Mouse (Mus musculus) heart, embryonic 15.5 days (tissue): Measurements from ENCODE around the gene Xxylt1. TPM values are rescaled to one million over a fixed set of nuclear protein-coding genes. Genes with fewer than 3 reads are reported as not detected.

ENCODE experiments used
- ATAC-seq: fragments of 200-750 bp; cut with Nextera tagmentation; replicated peaks from 2 replicates; pipeline ENCODE4 v1.8.0; 2017; ENCODE audit warnings: low read depth, moderate TSS enrichment; ENCODE audit not compliant: insufficient number of reproducible peaks, insufficient read depth, low FRiP score
- H3K27ac ChIP-seq: fragments of 300-500 bp; sonication (generic); 2 replicates; pipeline ENCODE4 v1.5.1; 2015; ENCODE audit warnings: mild to moderate bottlenecking, inconsistent platforms
- H3K27me3 ChIP-seq: fragments of 300-500 bp; sonication (generic); 2 replicates; pipeline ENCODE4 v1.6.1; 2015; ENCODE audit warnings: inconsistent platforms
- H3K36me3 ChIP-seq: fragments of 300-500 bp; sonication (generic); 2 replicates; pipeline ENCODE4 v1.6.1; 2015; ENCODE audit warnings: mild to moderate bottlenecking, inconsistent platforms
- H3K4me1 ChIP-seq: fragments of 300-500 bp; sonication (generic); replicated peaks from 2 replicates; pipeline ENCODE4 v1.6.1; 2015; ENCODE audit warnings: inconsistent platforms
- H3K4me2 ChIP-seq: fragments of 300-500 bp; sonication (generic); 2 replicates; pipeline ENCODE4 v1.6.1; 2015; ENCODE audit warnings: inconsistent platforms, mild to moderate bottlenecking, moderate library complexity
- H3K4me3 ChIP-seq: fragments of 300-500 bp; sonication (generic); 2 replicates; pipeline ENCODE4 v1.5.1; 2015; ENCODE audit warnings: mild to moderate bottlenecking, inconsistent platforms
- H3K9ac ChIP-seq: fragments of 300-500 bp; sonication (generic); 2 replicates; pipeline ENCODE4 v1.6.1; 2015; ENCODE audit warnings: mild to moderate bottlenecking, inconsistent platforms
- H3K9me3 ChIP-seq: fragments of 300-500 bp; sonication (generic); replicated peaks from 2 replicates; pipeline ENCODE4 v1.6.1; 2016; ENCODE audit warnings: inconsistent platforms
- WGBS: fragments of 180-500 bp; shearing (Covaris S2); methylation state at CpG from one replicate; pipeline ENCODE4 v1.1.7; 2015; ENCODE audit warnings: mixed read lengths; 5-methylcytosine and 5-hydroxymethylcytosine counted together
- polyA plus RNA-seq: library from polyadenylated mRNA; unstranded; fragments of >200 nt; fragmentation: Nextera tagmentation; extraction: Ambion mirVana; gene quantifications from 2 replicates; pipeline ENCODE4 v1.2.1, GENCODE M21; 2015

Xxylt1 gene
- 6.8 and 9.9 TPM in 2 replicates for polyA plus RNA-seq

DNA sequence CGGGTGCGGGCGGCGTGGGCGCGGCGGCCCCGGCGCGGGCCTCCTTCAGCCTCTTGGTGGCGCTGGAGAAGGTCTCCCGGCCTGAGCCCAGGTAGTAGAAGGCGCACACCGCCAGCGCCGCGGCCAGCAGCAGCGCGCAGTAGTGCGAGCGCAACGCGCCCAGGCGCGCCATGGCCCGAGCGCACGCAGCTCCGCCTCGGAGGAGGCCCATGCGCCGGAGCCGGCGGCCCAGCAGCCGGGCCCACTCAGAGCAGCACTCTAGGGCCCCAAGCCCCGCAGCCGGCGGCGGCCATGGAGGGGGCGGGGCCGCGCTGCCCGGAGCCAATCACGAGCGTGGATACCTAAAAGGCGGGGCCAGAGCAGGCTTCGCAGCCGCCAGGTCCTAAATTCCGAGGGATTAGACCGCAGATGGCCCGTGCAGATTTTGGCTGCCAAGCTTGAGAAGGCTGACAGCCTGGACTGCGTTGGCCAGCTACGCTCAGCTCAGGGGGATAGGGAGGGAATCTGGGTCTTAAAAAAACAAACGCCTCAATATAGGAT, at the start of gene Xxylt1:
Xxylt1 (minus strand) TSS at position 308 of the 540 bp plus-strand sequence.
- WGBS = under 1% methylated on average over 54 of the region's 54 CpGs
- Histone ChIP-seq H3K9ac (peak within 1 kb of the TSS; percentile 88), H3K27ac (peak within 1 kb of the TSS; percentile 94), H3K4me1 (peaks cover 15% of the 10 kb centered on the region), H3K4me3 (peak within 1 kb of the TSS; percentile 94), H3K36me3 (no peaks in the 10 kb centered on the region), H3K9me3 (no peaks in the 10 kb centered on the region), H3K27me3 (no peaks in the 10 kb centered on the region), H3K4me2 (peak within 1 kb of the TSS; percentile 100)
- peak; percentile 97 for ATAC-seq

DNA sequence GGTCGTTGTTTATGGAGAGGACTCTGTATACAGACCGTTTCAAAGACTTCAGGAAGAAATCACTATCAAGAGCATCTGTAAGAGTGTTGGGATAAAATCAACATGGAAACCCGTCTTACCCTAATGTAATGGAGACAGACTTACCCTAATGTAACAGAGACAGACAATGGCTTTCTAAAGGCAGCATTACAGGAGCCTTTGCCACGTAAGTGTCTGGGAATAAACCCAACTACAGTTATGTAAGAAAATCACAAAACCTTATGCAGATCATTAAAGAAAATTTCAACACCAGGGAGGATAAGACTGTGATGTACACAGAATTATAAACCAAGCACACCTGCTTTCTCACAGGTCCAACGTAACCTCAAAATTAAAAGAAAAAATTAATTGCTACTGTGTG, 46.9 kb upstream of the Xxylt1 start:
- Histone ChIP-seq H3K4me1 (no peaks in the 10 kb centered on the region), H3K9ac (no peak overlapping the region), H3K27me3 (no peaks in the 10 kb centered on the region), H3K9me3 (no peaks in the 10 kb centered on the region), H3K4me3 (no peak overlapping the region), H3K36me3 (peaks cover 7% of the 10 kb centered on the region; the same call in 1 of the 2 replicates), H3K27ac (no peak overlapping the region), H3K4me2 (no peak overlapping the region)
- no peak for ATAC-seq
- WGBS = 86% methylated on average over 5 of the region's 5 CpGs

DNA sequence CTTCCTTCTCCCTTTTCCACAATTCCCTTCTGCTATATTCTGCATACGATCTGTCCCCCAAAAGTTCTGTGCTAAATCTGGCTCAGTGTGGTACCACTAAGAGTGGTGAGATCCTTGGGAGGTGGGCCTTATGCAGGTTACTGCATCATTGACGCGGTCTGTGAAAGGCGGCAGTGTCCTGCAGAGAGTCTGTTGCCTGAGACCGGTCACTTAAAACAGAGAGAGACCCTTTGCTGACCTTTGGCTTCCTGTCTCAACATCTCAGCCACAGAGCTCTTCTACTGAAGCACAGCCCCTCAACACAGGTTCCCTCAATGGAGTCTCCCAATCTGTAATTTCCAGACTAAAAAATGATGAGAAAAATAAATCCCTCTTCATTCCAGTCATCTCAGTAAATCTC, 43.8 kb upstream of the Xxylt1 start:
- Histone ChIP-seq H3K4me3 (no peak overlapping the region), H3K9ac (no peak overlapping the region), H3K9me3 (no peaks in the 10 kb centered on the region), H3K27ac (no peak overlapping the region), H3K4me1 (no peaks in the 10 kb centered on the region), H3K4me2 (no peak overlapping the region), H3K36me3 (peaks cover 12% of the 10 kb centered on the region; the same call in 1 of the 2 replicates), H3K27me3 (no peaks in the 10 kb centered on the region)
- no peak for ATAC-seq
- 79% methylated on average over 5 of the region's 5 CpGs for WGBS

DNA sequence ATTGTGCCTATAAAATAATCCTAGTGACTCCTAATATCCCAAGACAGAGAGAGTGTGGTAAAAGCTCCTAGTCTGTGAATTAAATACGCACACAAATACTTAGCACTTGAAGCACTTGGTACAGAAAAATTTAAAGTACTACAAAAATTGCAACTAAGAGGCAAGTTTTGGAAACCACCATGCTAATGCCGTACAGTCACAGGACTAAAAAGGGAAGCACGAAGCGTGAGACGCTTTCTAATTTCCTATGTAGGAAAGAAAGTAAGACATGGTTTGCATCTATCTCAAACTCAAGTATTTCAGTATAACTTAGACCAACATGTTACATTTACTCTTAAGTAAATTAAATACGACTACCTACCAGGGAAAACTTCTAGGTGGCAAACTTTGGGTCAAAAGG, 40.4 kb upstream of the Xxylt1 start:
- Histone ChIP-seq H3K27ac (no peak overlapping the region), H3K4me3 (no peak overlapping the region), H3K27me3 (no peaks in the 10 kb centered on the region), H3K9me3 (no peaks in the 10 kb centered on the region), H3K36me3 (peaks cover 23% of the 10 kb centered on the region), H3K4me1 (no peaks in the 10 kb centered on the region), H3K4me2 (no peak overlapping the region), H3K9ac (no peak overlapping the region)
- no peak for ATAC-seq
- WGBS = 94% methylated on average over 6 of the region's 6 CpGs

DNA sequence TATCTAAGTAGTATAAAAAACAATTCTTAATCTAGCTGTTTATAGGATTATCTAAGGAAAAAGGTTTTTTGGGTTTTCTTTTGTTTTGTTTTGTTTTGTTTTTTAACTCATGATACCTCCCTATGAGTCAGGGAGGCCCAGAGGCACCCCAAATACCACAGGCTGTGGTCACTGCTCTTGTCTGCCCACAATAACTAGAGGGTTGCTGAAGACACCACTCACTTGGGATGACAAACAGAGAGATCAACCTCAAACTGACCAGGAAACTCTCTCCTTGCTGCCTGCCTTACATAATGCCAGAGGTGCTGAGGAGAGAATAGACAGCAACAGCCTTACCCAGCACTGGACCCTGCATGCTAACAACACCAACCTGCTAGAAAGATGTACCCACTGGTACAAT, 32.4 kb upstream of the Xxylt1 start:
- no peak overlapping the region for H3K9ac ChIP-seq
- no peak overlapping the region for H3K27ac ChIP-seq
- no peak overlapping the region for H3K4me2 ChIP-seq
- no peak for ATAC-seq
- H3K4me1 ChIP-seq = no peaks in the 10 kb centered on the region
- H3K36me3 ChIP-seq = peaks cover 49% of the 10 kb centered on the region
- no peaks in the 10 kb centered on the region for H3K27me3 ChIP-seq
- no peak overlapping the region for H3K4me3 ChIP-seq
- H3K9me3 ChIP-seq = no peaks in the 10 kb centered on the region

DNA sequence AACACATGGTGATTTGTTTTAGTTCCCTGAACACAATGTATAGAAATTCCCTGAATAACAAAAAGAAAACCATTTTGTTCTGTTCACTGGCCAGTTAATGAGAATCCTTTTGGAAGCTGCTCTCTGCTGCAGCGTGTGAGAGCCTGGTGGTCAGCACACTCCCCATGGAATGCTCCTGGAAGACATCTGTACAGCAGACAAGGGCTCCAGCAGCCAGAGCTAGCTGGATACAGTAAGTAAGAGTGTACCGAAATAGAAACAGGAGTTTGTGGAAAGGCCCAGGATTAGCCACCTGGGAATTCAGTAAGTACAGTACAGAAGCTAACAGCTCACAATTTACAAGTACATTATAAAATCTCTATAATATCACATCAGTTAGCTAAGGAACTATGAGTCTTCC, 20.1 kb upstream of the Xxylt1 start:
- Histone ChIP-seq H3K27ac (peak overlapping the region; percentile 55), H3K27me3 (no peaks in the 10 kb centered on the region), H3K36me3 (peaks cover 26% of the 10 kb centered on the region), H3K4me1 (0 out of 2 replicates have a peak, but pooled peaks cover 7% of the 10 kb centered on the region), H3K9me3 (no peaks in the 10 kb centered on the region), H3K9ac (no peak overlapping the region), H3K4me3 (no peak overlapping the region), H3K4me2 (no peak overlapping the region)
- 48% methylated on average over 2 of the region's 2 CpGs for WGBS
- no peak; the same call in 1 of the 2 replicates for ATAC-seq

DNA sequence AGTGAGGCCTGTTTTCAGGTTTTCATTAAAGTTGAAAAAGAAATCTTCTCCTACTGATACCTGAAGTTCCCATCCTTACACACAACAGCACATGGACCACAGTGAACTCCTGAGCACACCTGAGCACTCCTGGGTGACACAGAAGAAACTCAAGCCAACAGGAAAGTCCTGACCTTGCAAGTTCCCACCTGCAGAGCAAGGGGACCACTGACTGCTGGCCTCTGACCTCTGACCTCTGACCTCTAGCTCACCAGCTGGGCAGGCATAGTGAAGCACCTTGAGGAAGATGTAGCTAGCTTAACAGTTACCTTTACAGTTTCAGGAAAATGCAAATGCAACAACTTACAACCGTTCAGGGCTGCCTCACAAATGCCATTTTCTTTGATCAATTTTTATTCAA, 18.7 kb upstream of the Xxylt1 start:
- ATAC-seq = no peak
- H3K27me3 ChIP-seq = no peaks in the 10 kb centered on the region
- H3K27ac ChIP-seq = no peak overlapping the region
- no peak overlapping the region for H3K4me2 ChIP-seq
- 0 out of 2 replicates have a peak, but pooled peaks cover 7% of the 10 kb centered on the region for H3K4me1 ChIP-seq
- no peaks in the 10 kb centered on the region for H3K9me3 ChIP-seq
- H3K4me3 ChIP-seq = no peak overlapping the region
- WGBS = 84% methylated on average over 1 of the region's 1 CpGs
- no peak overlapping the region for H3K9ac ChIP-seq
- H3K36me3 ChIP-seq = peaks cover 30% of the 10 kb centered on the region

DNA sequence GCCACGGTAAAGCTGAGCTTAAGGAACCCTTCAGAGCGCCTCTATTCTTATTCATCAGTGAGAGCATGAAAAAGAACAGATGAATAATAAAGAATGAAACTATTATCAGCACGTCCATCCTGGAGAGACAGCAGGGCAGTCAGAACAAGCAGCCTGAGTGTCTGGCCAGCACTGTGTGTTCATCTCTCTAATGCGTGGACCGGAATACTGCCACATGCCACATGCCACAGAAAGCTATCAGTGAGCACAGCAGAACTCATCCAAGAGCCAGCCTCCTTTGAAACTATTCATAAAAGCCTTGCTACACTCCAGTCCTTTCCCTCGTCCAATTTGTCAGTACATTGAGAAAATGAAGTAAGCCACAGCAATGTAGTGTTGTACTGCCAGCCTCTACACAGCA, 12.8 kb upstream of the Xxylt1 start:
- H3K27me3 ChIP-seq = no peaks in the 10 kb centered on the region

DNA sequence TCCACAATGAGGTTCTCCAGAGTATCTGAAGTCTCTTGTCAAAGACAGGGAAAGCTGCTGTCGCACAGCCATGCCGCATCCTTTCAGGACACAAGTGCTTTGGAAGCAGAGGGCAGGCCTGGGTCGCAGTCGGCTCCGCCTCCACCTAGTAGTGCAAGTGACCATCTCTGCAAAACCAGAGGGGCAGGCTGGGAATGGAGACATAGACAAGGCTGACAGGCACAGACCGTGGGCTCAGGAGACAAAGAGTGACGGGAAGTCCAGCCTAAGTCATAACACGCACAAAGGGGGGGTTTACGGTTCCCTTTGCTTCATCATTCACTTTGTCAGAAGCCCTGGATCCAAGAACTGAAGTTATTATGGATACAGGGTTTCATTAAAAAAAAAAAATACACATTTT, 12.0 kb upstream of the Xxylt1 start:
- no peak for ATAC-seq

More for the DNA sequence above, 12.8 kb upstream of the Xxylt1 start:
- H3K36me3 ChIP-seq = peaks cover 8% of the 10 kb centered on the region; the same call in 1 of the 2 replicates
- H3K9me3 ChIP-seq = no peaks in the 10 kb centered on the region
- no peak overlapping the region for H3K27ac ChIP-seq
- no peaks in the 10 kb centered on the region for H3K4me1 ChIP-seq
- WGBS = 61% methylated on average over 6 of the region's 6 CpGs
- H3K4me2 ChIP-seq = no peak overlapping the region
- no peak overlapping the region for H3K9ac ChIP-seq
- no peak overlapping the region for H3K4me3 ChIP-seq
- no peak for ATAC-seq

DNA sequence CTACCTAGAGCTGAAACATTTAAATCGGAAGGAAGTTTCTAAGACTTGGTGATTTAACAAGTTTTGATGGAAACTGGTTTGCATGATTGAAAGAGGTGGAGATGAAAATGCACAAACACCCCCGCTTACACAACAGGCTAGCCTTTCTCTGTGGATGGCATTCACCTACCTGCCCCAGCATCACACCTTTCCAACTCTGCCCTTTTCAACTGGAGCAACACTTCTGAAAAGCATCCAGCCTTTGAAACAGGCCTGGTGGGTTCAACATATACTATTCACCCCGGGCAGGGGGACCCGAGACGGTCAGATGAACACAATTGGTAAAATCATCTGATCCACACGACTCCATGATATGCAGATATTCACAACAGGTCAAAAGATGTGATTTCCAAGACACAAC, 659 bp upstream of the Xxylt1 start:
- Histone ChIP-seq H3K4me1 (peaks cover 15% of the 10 kb centered on the region), H3K4me3 (no peak overlapping the region), H3K27me3 (no peaks in the 10 kb centered on the region), H3K9me3 (no peaks in the 10 kb centered on the region), H3K36me3 (no peaks in the 10 kb centered on the region), H3K4me2 (peak overlapping the region; percentile 100), H3K27ac (no peak overlapping the region), H3K9ac (no peak overlapping the region)
- no peak for ATAC-seq
- whole genome bisulfite sequencing = 67% methylated on average over 6 of the region's 6 CpGs

More for the DNA sequence above, 12.0 kb upstream of the Xxylt1 start:
- Histone ChIP-seq H3K36me3 (peaks cover 6% of the 10 kb centered on the region; the same call in 1 of the 2 replicates), H3K27me3 (no peaks in the 10 kb centered on the region), H3K27ac (no peak overlapping the region), H3K4me3 (no peak overlapping the region), H3K9me3 (no peaks in the 10 kb centered on the region), H3K9ac (no peak overlapping the region), H3K4me2 (no peak overlapping the region), H3K4me1 (no peaks in the 10 kb centered on the region)
- WGBS = 56% methylated on average over 9 of the region's 9 CpGs

DNA sequence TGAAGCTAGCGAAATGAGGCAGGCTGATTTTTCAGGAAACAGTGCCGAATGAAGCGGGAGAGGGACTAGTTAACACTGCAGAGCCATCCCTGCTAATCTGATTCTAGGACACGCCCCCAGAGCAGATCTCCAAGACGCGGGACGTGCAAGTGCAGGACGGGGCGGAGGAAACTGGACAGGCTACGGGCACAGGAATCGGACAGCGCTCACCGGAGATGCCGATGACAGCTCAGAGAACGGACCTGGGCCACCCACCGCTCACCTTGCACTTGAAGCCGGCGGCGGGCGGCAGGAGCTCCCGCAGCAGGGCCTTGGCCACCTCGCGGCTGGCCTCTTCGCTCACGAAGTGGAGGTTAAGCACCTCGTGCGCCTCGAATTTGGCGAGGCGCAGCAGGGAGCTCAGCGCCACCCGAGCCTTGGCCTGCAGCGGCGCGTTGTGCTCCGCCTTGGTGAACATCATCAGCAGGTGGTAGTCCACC, 620 bp downstream of the Xxylt1 start:
- no peaks in the 10 kb centered on the region for H3K27me3 ChIP-seq
- under 1% methylated on average over 36 of the region's 36 CpGs for WGBS
- H3K27ac ChIP-seq = peak overlapping the region; percentile 94
- peaks cover 15% of the 10 kb centered on the region for H3K4me1 ChIP-seq
- peak overlapping the region; percentile 100 for H3K4me2 ChIP-seq
- H3K4me3 ChIP-seq = peak overlapping the region; percentile 94
- H3K36me3 ChIP-seq = no peaks in the 10 kb centered on the region
- no peaks in the 10 kb centered on the region for H3K9me3 ChIP-seq
- H3K9ac ChIP-seq = peak overlapping the region; percentile 88
- ATAC-seq = peak; percentile 61

DNA sequence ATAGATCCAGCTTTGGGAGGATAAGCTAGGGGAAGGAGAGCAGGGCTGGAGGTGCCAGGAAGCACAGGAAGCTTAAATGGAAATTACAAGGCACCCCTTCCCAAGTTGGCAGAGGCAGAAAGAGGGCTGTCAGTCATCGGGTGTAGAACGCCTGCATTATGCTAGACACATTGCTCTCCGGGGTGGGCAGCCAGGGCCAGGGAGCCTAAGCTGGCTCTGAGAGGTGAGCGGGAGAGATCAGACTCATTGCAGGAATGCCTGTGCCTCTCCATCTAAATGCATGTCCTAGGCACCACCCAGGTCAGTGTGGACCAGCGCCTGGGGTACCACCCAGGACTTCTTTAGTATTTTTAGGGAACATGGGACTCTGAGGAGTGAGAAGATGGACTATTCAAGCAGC, 3.8 kb downstream of the Xxylt1 start:
- Histone ChIP-seq H3K36me3 (no peaks in the 10 kb centered on the region), H3K4me2 (no peak overlapping the region), H3K9ac (no peak overlapping the region), H3K27me3 (no peaks in the 10 kb centered on the region), H3K4me1 (peaks cover 15% of the 10 kb centered on the region), H3K9me3 (no peaks in the 10 kb centered on the region), H3K27ac (no peak overlapping the region), H3K4me3 (no peak overlapping the region)
- no peak for ATAC-seq
- 92% methylated on average over 5 of the region's 5 CpGs for WGBS
